Mouse (Mus musculus) lung, embryonic 15.5 days (tissue): Measurements from ENCODE around the gene Dnah17. TPM values are rescaled to one million over a fixed set of nuclear protein-coding genes. Genes with fewer than 3 reads are reported as not detected.
A peak's percentile ranks its signal among the peaks of the same experiment; 100 is the strongest.

Experiments used
- ATAC-seq: fragments of 200-750 bp; cut with Nextera tagmentation; 2 replicates; pipeline ENCODE4 v1.8.0; 2017; ENCODE audit warnings: moderate number of reproducible peaks, borderline replicate concordance; ENCODE audit not compliant: low FRiP score, low TSS enrichment; ENCODE audit errors: extremely low read depth
- H3K27ac ChIP-seq: fragments of 300-500 bp; sonication (generic); 2 replicates; pipeline ENCODE4 v1.5.1; 2015; ENCODE audit warnings: moderate library complexity, mild to moderate bottlenecking, inconsistent platforms
- H3K27me3 ChIP-seq: fragments of 300-500 bp; sonication (generic); 2 replicates; pipeline ENCODE4 v1.6.1; 2015; ENCODE audit warnings: inconsistent platforms
- H3K36me3 ChIP-seq: fragments of 300-500 bp; sonication (generic); 2 replicates; pipeline ENCODE4 v1.6.1; 2015; ENCODE audit warnings: inconsistent platforms
- H3K4me1 ChIP-seq: fragments of 300-500 bp; sonication (generic); 2 replicates; pipeline ENCODE4 v1.6.1; 2015; ENCODE audit warnings: inconsistent platforms
- H3K4me2 ChIP-seq: fragments of 300-500 bp; sonication (generic); 2 replicates; pipeline ENCODE4 v1.6.1; 2015; ENCODE audit warnings: inconsistent platforms, mild to moderate bottlenecking, moderate library complexity
- H3K4me3 ChIP-seq: fragments of 300-500 bp; sonication (generic); 2 replicates; pipeline ENCODE4 v1.5.1; 2015; ENCODE audit warnings: mild to moderate bottlenecking, inconsistent platforms
- H3K9ac ChIP-seq: fragments of 300-500 bp; sonication (generic); 2 replicates; pipeline ENCODE4 v1.6.1; 2015; ENCODE audit warnings: inconsistent platforms
- H3K9me3 ChIP-seq: fragments of 300-500 bp; sonication (generic); 2 replicates; pipeline ENCODE4 v1.6.1; 2016; ENCODE audit warnings: inconsistent platforms
- WGBS: fragments of 180-500 bp; shearing (Covaris S2); methylation state at CpG from one replicate; pipeline ENCODE4 v1.1.7; 2015; 5-methylcytosine and 5-hydroxymethylcytosine counted together
- polyA plus RNA-seq: library from polyadenylated mRNA; unstranded; fragments of >200 nt; fragmentation: Nextera tagmentation; extraction: Ambion mirVana; gene quantifications from 2 replicates; pipeline ENCODE4 v1.2.1, GENCODE M21; 2015

Gene Dnah17
- polyA plus RNA-seq, 1 experiment from 2014 or later, result 0.19 TPM

DNA sequence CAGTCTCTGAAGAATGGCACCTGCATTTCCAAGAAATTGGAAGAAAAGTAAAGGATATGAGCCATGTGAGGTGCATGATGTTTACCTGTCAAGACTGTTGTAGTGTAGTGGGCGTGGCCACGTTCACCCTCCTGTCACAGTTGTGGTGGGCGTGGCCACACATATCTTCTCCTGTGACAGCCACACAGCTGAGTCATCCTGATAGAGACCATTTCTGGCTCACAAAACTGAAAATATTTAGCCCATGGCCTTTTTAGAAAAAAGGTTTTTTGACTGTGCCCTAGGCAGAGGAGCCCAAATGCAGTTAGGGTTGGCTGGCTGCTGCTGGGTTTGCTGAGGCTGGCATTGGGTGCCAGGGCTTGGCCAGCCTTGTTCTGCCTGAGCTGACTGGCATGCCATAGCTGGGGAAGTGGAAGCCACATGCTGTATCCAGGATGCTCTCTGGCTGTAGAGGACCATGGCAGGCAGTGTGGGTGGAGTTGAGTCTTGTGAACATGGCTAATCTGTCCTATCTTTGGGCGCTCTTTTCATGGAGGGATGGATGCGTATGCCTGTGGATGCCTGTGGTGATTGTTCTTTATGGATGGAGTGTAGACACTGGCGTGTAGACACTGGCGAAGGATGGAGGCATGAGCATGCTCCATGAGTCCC lies 129.7 kb downstream of the Dnah17 start:
- Histone ChIP-seq H3K4me1 (peaks cover 12% of the 10 kb centered on the region), H3K9ac (no peak overlapping the region), H3K4me2 (no peak overlapping the region), H3K36me3 (peaks cover 50% of the 10 kb centered on the region), H3K9me3 (no peaks in the 10 kb centered on the region), H3K27me3 (no peaks in the 10 kb centered on the region), H3K4me3 (no peak overlapping the region), H3K27ac (no peak overlapping the region)
- 86% methylated on average over 7 of the region's 7 CpGs for WGBS
- no peak for ATAC-seq

DNA sequence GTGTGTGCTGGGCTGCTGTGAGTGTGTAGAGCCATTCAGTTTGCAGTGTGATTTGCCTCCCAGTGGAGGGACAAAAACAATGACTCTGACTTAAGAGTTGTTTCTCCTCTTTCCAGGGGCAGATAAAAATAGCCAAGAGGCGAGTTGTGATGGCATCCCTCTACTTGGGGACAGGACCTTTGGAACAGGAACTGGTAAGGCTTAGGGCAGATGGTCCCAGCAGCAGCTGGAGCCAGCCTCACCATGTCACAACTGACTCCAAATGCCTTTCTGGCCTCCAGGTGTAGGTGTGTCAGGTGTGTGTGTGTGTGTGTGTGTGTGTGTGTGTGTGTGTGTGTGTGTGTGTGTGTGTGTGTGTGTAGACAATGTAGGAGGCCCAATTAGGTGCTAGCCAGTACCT lies 130.4 kb downstream of the Dnah17 start:
- Histone ChIP-seq H3K9me3 (no peaks in the 10 kb centered on the region), H3K4me3 (no peak overlapping the region), H3K9ac (no peak overlapping the region), H3K27me3 (no peaks in the 10 kb centered on the region), H3K27ac (no peak overlapping the region), H3K4me2 (no peak overlapping the region), H3K36me3 (peaks cover 44% of the 10 kb centered on the region), H3K4me1 (peaks cover 18% of the 10 kb centered on the region)
- no peak for ATAC-seq
- 33% methylated on average over 1 of the region's 1 CpGs for WGBS

DNA sequence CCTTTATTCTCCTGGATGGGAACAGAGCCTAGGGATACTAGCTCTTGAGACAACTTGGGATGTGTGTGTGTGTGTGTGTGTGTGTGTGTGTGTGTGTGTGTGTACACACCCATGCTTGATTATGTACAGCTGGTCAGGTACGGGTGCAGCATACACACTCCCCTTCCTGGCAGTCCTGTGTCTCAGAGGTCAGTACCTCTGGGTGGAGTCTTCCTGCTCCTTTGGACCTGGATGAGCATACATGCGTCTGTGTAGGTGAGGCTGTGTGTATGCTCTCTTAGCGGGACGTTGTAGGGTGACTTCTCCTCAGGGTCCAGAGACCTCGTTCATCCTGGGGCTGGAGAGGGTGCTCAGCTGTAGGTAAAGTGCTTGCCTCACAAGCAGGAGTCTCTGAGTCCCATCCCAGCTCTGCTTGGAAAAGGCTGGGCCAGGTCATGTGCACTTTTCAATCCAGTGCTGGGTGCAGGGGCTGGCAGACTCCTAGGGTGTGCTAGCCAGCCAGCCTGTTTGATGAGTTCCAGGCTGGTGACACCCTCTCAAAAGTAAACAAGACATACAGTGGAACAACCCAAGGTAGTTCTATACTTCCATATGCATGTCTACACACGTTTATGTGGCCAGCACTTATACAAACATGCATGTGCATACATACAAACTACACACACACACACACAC lies 131.0 kb downstream of the Dnah17 start:
- H3K9ac ChIP-seq, result no peak overlapping the region
- H3K4me3 ChIP-seq, result no peak overlapping the region
- no peak for ATAC-seq
- WGBS, result 73% methylated on average over 6 of the region's 6 CpGs
- H3K4me1 ChIP-seq, result peaks cover 25% of the 10 kb centered on the region
- no peaks in the 10 kb centered on the region for H3K9me3 ChIP-seq
- no peak overlapping the region for H3K27ac ChIP-seq
- H3K27me3 ChIP-seq, result no peaks in the 10 kb centered on the region
- H3K4me2 ChIP-seq, result no peak overlapping the region
- peaks cover 38% of the 10 kb centered on the region for H3K36me3 ChIP-seq

DNA sequence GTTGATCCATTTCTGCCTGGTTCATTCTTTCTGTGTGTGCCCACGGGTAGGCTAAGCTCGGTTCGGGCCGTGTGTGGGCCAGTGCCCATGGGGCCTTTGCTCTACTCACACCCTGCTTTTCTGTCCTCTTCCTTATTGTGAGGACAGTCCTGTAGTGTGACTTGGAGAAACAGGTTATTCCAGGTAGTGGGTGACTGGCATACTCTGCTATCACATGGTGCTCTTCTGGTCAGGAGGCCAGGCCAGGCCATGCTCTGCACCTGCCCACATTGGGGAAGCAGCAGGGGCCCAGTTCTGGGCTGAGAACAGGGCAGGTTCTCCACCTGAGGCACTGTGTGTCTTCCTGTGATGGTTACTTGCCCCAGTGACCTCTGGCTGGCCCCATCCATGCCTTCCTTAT lies 132.1 kb downstream of the Dnah17 start:
- no peak for ATAC-seq
- peaks cover 27% of the 10 kb centered on the region for H3K4me1 ChIP-seq
- no peak overlapping the region for H3K27ac ChIP-seq

DNA sequence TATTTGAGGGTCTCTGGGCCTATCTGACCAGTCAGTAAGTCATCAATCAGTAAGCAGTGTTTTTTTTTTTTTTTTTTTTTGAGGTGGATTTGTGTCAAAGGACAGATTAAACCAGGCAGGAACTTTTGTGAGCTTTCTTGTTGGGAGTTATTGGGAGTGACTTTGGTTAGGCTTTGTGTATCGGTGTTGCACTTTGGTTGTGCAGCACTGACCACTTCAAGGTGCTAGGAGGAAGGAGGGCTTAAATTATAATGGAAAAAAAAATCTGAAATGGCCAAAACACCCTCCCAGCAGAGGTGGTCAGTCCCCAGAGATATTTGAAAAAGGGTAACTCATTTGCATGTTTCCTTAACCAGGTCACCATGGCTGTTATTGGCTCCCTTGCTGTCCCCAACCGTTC lies 133.3 kb downstream of the Dnah17 start:
- Histone ChIP-seq H3K27ac (no peak overlapping the region), H3K36me3 (peaks cover 18% of the 10 kb centered on the region), H3K4me3 (no peak overlapping the region), H3K9ac (no peak overlapping the region), H3K9me3 (no peaks in the 10 kb centered on the region), H3K27me3 (no peaks in the 10 kb centered on the region), H3K4me2 (no peak overlapping the region), H3K4me1 (peaks cover 39% of the 10 kb centered on the region)
- 94% methylated on average over 2 of the region's 2 CpGs for WGBS
- no peak for ATAC-seq

More for the DNA sequence above, 132.1 kb downstream of the Dnah17 start:
- no peaks in the 10 kb centered on the region for H3K9me3 ChIP-seq
- H3K4me3 ChIP-seq, result no peak overlapping the region
- no peaks in the 10 kb centered on the region for H3K27me3 ChIP-seq
- no peak overlapping the region for H3K4me2 ChIP-seq
- peaks cover 28% of the 10 kb centered on the region for H3K36me3 ChIP-seq
- H3K9ac ChIP-seq, result no peak overlapping the region
- WGBS, result 92% methylated on average over 4 of the region's 4 CpGs

DNA sequence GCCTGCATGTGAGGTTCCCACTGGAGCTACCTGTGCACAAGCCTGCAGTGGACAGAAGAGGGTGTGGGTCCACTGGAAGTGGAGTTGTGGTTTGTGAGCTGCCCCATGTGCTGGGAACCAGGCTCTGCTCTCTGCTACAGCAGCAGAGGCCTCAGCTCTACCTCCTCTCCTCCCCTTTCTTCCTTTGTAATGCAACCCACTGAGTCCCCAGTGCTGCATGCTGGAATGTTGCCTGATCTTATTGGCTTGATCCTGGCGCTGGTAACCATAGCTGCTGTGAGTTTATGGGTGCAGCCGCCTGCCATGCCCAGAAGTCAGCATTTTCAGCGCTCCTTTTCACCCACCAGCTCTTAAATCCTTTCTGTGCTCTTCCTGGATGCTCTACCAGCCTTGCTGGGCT lies 134.4 kb downstream of the Dnah17 start:
- Histone ChIP-seq H3K27ac (no peak overlapping the region), H3K4me1 (peaks cover 49% of the 10 kb centered on the region), H3K9me3 (no peaks in the 10 kb centered on the region), H3K4me2 (no peak overlapping the region), H3K9ac (no peak overlapping the region), H3K4me3 (no peak overlapping the region), H3K36me3 (peaks cover 8% of the 10 kb centered on the region), H3K27me3 (no peaks in the 10 kb centered on the region)
- ATAC-seq, result no peak
- 47% methylated on average over 3 of the region's 3 CpGs for WGBS

DNA sequence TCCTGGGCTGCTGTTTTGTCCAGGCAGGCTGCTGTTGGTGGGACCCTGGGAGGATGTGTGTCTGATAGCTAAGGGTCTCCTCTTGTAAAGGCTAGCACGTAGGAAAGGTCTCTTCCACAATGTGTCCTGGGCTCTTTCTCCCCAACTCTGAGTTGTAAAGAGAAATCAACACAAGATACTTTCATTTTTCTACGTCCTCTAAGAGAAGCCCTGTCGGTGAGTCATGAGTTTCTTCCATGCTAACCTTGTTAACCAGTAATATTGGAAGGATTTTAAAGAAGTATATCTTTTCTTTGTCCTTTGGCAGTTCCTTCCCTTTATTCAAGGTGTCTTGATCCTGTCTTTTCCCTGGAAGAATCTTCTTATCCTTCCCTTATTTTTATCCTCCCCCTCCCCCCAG lies 134.8 kb downstream of the Dnah17 start:
- Histone ChIP-seq H3K27ac (no peak overlapping the region), H3K9ac (no peak overlapping the region), H3K4me2 (no peak overlapping the region), H3K4me1 (peaks cover 51% of the 10 kb centered on the region), H3K27me3 (no peaks in the 10 kb centered on the region), H3K36me3 (peaks cover 4% of the 10 kb centered on the region; the same call in 1 of the 2 replicates), H3K9me3 (no peaks in the 10 kb centered on the region), H3K4me3 (no peak overlapping the region)
- WGBS, result 62% methylated on average over 3 of the region's 3 CpGs
- ATAC-seq, result no peak

DNA sequence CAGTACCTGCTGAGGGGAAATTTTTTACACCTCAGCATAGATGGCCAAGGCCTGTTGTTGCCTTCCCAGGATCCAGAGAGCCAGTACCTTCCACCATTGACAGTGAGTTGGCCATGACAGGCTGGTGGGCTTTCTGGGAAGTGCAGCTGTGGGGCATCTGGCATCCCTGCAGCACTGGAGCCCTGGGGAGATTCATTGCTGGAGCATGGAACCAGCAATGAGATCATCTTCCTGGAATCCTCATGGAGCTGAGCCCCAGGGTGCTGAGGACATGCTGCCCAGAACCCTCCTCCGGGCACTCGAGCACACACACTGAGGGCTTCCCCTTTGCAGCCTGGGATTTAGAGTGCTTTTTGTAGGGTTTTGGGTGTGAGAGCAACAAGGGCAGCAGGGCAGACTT lies 135.2 kb downstream of the Dnah17 start:
- ATAC-seq, result no peak
- 75% methylated on average over 2 of the region's 2 CpGs for WGBS
- H3K27me3 ChIP-seq, result no peaks in the 10 kb centered on the region
- peaks cover 51% of the 10 kb centered on the region for H3K4me1 ChIP-seq
- H3K9ac ChIP-seq, result no peak overlapping the region
- H3K36me3 ChIP-seq, result no peaks in the 10 kb centered on the region
- no peak overlapping the region for H3K4me3 ChIP-seq
- H3K4me2 ChIP-seq, result no peak overlapping the region
- no peaks in the 10 kb centered on the region for H3K9me3 ChIP-seq
- no peak overlapping the region for H3K27ac ChIP-seq

DNA sequence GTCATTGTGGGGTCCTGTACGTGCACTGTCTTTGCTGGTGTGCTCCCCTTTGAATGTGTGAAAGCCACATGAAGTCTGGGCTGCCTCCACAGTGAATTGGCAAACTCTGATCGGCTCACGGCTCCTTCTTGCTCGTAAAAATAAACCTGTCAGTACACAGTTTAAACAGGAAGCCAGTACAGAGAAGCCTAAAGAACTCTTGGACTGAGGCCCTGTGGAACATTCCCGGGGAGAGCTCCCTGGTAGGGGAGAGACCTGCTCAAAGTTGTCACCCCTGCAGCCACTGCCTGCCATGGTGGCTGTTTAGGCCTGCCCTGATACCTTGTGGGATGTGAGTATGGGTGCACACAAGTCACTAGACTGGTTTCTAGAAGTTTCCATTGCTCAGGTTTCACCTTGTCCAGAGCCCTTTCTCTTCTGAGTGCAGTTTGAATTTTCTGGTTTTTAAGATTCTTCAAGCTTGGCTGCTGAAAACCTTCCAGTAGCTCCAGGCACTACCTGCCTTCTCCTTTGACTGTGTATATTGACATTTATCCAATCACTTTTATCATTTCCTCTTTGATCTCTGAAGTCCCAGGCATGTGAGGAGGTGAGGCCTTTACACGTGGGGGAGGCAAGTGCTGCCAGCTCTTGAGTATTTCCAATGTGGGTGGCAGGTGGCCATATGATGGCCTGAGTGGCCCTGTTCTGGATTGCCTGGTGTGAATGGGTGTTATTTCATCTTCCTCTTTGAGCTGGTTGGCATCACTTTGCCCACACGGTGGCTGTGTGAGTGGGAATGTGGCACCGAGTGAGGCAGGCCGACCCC lies 136.0 kb downstream of the Dnah17 start:
- H3K4me1 ChIP-seq, result peaks cover 51% of the 10 kb centered on the region
- peak; percentile 28 for ATAC-seq
- peak overlapping the region; percentile 19; the same call in 1 of the 2 replicates for H3K4me2 ChIP-seq

DNA sequence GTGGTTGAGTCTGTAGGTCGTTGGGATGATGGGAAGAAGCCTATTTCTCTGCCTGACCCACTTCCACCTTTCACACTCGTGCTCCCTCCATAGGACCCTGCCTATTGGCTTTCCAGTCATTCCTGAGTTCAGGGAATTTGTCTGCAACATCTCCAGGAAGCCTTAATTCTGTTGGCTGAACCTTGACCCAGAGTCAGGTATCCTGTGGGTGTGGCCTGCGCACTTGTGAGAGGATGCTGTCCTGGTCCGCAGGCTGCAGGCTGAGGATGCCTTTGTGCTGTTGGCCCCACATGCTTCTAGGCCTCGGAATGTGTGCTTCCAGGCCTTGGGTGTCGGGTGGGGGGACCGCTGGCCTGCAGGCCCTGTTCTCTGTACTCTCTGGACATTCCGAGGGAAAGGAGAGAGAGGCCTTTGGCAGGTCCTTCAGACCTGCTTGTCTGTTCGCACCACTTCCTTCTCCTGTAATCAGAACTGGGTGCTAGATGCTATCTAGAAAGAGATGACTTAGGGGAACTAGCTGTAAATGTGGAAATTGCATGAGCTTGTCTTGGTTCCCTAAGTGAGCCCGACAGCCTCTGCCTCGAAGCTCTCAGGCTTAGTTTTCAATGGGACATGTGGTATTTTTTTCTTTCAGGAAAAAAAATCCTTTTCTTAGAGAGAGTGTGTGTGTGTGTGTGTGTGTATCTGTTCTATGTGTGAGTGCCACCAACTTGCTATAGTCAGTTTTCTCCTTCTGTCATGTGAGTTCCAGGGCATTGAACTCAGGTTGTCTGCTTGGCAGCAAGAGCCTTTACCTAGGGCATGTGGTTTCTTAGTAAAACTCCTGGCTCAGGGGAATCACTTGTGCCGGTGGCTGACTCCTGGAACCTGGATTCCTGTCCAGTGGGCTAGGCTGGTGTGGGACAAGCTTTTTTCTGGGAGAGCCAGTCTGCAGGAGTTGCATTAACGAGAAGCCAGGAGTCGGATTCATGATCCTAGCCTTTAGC lies 137.0 kb downstream of the Dnah17 start:
- WGBS, result 64% methylated on average over 14 of the region's 14 CpGs
- Histone ChIP-seq H3K9ac (peak overlapping the region; percentile 31), H3K9me3 (no peaks in the 10 kb centered on the region), H3K36me3 (no peaks in the 10 kb centered on the region), H3K4me3 (no peak overlapping the region), H3K4me1 (peaks cover 51% of the 10 kb centered on the region), H3K27ac (peak overlapping the region; percentile 63; the same call in 1 of the 2 replicates), H3K4me2 (peak overlapping the region; percentile 19; the same call in 1 of the 2 replicates), H3K27me3 (no peaks in the 10 kb centered on the region)
- ATAC-seq, result no peak

More for the DNA sequence above, 136.0 kb downstream of the Dnah17 start:
- Histone ChIP-seq H3K36me3 (no peaks in the 10 kb centered on the region), H3K27ac (peak overlapping the region; percentile 63), H3K9ac (peak overlapping the region; percentile 31), H3K9me3 (no peaks in the 10 kb centered on the region), H3K27me3 (no peaks in the 10 kb centered on the region), H3K4me3 (no peak overlapping the region)
- 37% methylated on average over 9 of the region's 9 CpGs for WGBS
